Mouse (Mus musculus) mesoderm, embryonic 11.5 days (tissue): ENCODE data around the gene Nfasc.

Source experiments
- DNase-seq: peaks from one replicate; pipeline ENCODE4 v3.0.0-alpha.2; 2012; ENCODE audit warnings: low read depth, low spot score

Nfasc gene

GRCm38 (mm10) chr1:132741175-132741997 is at the start of gene Nfasc:
Nfasc (minus strand) TSS chr1:132741797.
- peak; percentile 81 for DNase-seq

GRCm38 (mm10) chr1:132791049-132791448 is 49.5 kb upstream of the Nfasc start:
- DNase-seq: no peak

GRCm38 (mm10) chr1:132786866-132787265 is 45.3 kb upstream of the Nfasc start:
- no peak for DNase-seq

- DNase-seq: no peak
These were observed 40.2 kb upstream of the Nfasc start for GRCm38 (mm10) chr1:132781607-132782445.

GRCm38 (mm10) chr1:132780961-132781360 is 39.4 kb upstream of the Nfasc start:
- DNase-seq: no peak

GRCm38 (mm10) chr1:132780254-132780653 is 38.7 kb upstream of the Nfasc start:
- no peak for DNase-seq

- no peak for DNase-seq
These were observed 33.4 kb upstream of the Nfasc start for GRCm38 (mm10) chr1:132774959-132775358.

GRCm38 (mm10) chr1:132771377-132771776 is 29.8 kb upstream of the Nfasc start:
- peak; percentile 58 for DNase-seq

GRCm38 (mm10) chr1:132769559-132769958 is 28.0 kb upstream of the Nfasc start:
- DNase-seq: no peak

- DNase-seq: no peak
These were observed 25.8 kb upstream of the Nfasc start for GRCm38 (mm10) chr1:132767422-132767821.

- DNase-seq: peak; percentile 63
These were observed 24.5 kb upstream of the Nfasc start for GRCm38 (mm10) chr1:132765887-132766651.

- DNase-seq: no peak
These were observed 23.6 kb upstream of the Nfasc start for GRCm38 (mm10) chr1:132765222-132765621.

GRCm38 (mm10) chr1:132759390-132759789 is 17.8 kb upstream of the Nfasc start:
- no peak for DNase-seq

GRCm38 (mm10) chr1:132758656-132759370 is 17.2 kb upstream of the Nfasc start:
- DNase-seq: peak; percentile 88

- no peak for DNase-seq
These were observed 13.6 kb upstream of the Nfasc start for GRCm38 (mm10) chr1:132755211-132755610.

GRCm38 (mm10) chr1:132749217-132749884 is 7.8 kb upstream of the Nfasc start:
- DNase-seq: no peak

GRCm38 (mm10) chr1:132746302-132746701 is 4.7 kb upstream of the Nfasc start:
- DNase-seq: no peak

- DNase-seq: no peak
These were observed 4.0 kb upstream of the Nfasc start for GRCm38 (mm10) chr1:132745636-132746035.

- peak; percentile 30 for DNase-seq
These were observed 2.5 kb downstream of the Nfasc start for GRCm38 (mm10) chr1:132739077-132739521.

- DNase-seq: no peak
These were observed 5.4 kb downstream of the Nfasc start for GRCm38 (mm10) chr1:132736171-132736570.
